Mouse (Mus musculus): Measurements from ENCODE around the gene Dpp9. TPM values are rescaled to one million over a fixed set of nuclear protein-coding genes. Genes with fewer than 3 reads are reported as not detected.
A peak's percentile ranks its signal among the peaks of the same experiment; 100 is the strongest.

The Dpp9 gene
- total RNA-seq, 2 experiments from 2014 or later: 49.4 to 52.4 TPM

DNA sequence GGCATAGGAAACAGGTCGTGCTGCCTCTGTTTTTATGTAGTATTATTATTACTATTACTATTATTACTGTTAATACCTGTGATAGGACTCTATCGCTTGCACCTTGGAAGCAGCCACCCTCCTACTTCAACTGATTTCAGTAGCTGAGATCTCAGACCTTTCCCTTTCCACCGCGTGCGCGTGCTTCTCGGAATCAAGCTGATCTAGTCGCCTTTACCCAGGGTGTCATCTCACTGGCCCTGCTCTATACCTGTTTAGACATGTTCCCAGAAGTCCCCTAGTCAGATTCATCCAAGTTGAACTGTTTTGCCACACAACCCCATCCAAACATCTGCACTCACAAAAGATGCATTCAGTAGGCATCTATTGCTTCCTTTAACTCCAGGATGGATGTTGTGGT is 14.7 kb upstream of the Dpp9 start:
- DNase-seq (ENCODE audit: low spot score in 2 of 2): no peak

DNA sequence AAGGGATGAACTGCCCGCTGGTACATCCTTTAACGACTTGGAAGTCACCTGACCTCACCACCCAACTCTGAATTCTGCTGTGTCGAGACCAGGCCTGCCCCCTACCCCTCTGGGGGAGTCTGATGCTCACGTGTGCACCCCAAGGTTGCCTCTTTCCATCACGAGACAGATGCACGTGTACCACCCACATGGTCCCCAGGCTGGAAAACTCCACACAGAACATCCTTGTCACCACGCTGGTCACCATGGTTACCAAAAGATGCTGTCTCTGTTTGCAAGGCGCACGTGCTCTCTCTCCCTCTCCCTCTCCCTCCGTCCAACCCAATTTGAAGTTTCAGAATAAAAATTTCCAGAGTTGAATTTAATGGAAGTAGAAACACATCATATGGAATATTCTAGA is 11.2 kb upstream of the Dpp9 start:
- DNase-seq (ENCODE audit: low spot score in 2 of 2): peak; percentile 59 to 86

DNA sequence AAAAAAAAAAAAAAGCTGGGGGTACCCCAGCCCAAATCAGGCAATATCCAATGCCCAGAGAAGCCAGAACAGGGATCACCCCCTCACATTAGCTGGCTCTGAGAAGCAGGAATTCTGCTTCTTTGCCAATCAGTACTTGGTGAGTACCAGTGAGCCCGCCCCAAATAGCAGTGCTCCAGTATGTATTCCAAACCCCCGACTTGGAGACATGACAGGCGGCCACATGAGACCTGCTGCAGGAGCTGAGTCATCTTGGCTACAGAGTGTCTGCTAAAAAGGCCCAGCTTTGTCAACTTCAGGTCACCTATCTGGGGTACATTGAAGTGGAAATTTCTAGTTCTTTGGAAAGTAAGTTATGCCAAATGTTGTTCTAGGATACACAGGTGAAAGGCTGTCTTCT is 7.9 kb upstream of the Dpp9 start:
- no peak for DNase-seq (ENCODE audit: low spot score in 2 of 2)

DNA sequence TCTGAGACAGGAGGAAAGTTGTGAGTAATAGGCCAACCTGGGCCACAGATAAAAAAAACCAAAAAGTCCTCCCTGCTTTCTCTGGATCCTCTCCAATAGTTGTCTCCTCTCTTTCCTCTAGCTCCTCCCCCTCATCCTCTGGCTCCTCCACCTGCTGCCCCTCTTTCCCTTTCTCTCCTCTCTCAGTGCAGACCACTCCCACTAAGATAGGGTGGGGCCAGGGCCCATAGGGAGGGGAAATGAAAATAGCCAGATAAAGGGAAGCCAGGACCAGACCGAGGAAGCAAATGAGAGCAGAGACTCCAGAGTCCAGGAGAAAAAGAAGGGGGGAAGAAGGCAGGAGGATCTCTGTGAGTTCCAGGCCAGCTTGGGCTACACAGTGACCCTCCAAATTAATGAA is 6.2 kb upstream of the Dpp9 start:
- no peak for DNase-seq (ENCODE audit: low spot score in 2 of 2)

- DNase-seq (ENCODE audit: low spot score in 2 of 2): no peak
These were observed 1.1 kb upstream of the Dpp9 start for GRCm38 (mm10) chr17:56219805-56220204.

- no peak for DNase-seq (ENCODE audit: low spot score in 2 of 2)
These were observed 546 bp upstream of the Dpp9 start for GRCm38 (mm10) chr17:56219251-56219650.

- DNase-seq (ENCODE audit: low spot score in 2 of 2): no peak
These were observed 1.0 kb downstream of the Dpp9 start for GRCm38 (mm10) chr17:56217670-56218069.

- no peak for DNase-seq (ENCODE audit: low spot score in 2 of 2)
These were observed 4.5 kb downstream of the Dpp9 start for GRCm38 (mm10) chr17:56214229-56214628.

GRCm38 (mm10) chr17:56212676-56213075 is 6.0 kb downstream of the Dpp9 start:
- no peak for DNase-seq (ENCODE audit: low spot score in 2 of 2)

- no peak for DNase-seq (ENCODE audit: low spot score in 2 of 2)
These were observed 7.6 kb downstream of the Dpp9 start for GRCm38 (mm10) chr17:56211090-56211489.

GRCm38 (mm10) chr17:56208821-56209220 is 9.9 kb downstream of the Dpp9 start:
- no peak for DNase-seq (ENCODE audit: low spot score in 2 of 2)

DNA sequence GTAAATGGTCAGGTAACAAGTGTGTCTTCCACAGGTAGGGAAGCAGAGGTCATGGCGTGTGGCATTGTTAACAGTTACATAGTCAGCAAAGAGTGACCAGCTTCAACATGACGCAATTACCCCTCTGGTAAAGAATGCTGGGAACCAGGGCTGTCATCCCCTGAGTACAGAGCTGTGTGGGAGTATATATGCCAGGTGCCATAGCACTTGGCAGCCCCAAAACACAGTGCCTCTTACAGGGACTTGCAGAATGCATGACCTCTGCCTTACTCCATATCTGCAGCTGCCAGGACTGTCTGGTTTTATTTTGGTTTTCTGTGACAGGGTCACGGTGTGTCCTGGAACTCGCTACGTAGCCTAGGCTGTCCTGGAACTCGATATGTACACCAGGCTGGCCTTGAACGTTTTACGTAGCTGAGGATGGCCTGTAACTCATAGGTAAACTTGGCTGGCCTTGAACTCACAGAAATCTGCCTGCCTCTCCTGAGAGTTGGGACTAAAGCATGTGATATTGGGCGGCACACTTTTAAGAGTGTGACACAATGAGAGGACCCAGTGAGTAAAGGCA is 10.7 kb downstream of the Dpp9 start:
- no peak for DNase-seq (ENCODE audit: low spot score in 2 of 2)

- no peak for DNase-seq (ENCODE audit: low spot score in 2 of 2)
These were observed 11.6 kb downstream of the Dpp9 start for GRCm38 (mm10) chr17:56206986-56207674.

GRCm38 (mm10) chr17:56206276-56206884 is 12.3 kb downstream of the Dpp9 start:
- DNase-seq (ENCODE audit: low spot score in 2 of 2): no peak

DNA sequence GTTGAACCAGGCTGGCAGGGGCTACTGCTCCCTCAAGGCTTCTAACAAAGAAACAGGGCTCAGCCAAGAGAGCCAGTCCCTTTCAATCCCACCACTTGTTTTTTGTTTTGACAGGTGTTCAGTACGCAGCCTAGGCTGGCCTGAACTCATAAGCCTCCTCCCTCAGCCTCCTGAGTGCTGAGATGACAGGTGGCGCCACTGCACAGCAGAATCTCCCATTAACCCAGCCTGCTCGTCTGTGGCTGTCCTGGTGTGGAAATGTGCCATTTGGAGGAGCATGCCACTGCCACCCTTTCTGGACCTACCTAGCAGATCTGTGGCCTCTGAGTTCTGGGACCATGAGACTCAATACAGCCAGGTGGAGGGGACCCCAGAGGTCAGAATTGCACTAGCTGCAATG is 15.0 kb downstream of the Dpp9 start:
- DNase-seq (ENCODE audit: low spot score in 2 of 2): no peak

DNA sequence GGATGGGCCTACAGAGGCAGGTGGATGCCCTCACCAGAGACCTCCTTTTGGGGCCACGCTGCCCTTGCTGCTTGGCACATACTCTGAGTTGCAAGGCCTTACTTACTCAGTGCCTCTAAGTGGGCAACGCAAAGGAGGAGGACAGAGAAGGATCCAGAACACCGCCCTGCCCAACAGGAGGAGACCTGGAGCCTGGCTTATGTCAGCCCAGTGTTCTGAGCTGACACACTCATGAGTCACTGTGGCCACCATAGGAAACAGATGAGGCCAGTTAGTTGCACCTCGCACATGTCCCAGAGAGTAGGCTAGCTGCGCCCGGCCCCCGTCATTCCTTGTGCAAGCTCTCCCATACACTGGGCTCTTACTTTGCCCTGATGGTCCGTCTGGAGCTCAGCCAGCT is 16.2 kb downstream of the Dpp9 start:
- no peak for DNase-seq (ENCODE audit: low spot score in 2 of 2)

DNA sequence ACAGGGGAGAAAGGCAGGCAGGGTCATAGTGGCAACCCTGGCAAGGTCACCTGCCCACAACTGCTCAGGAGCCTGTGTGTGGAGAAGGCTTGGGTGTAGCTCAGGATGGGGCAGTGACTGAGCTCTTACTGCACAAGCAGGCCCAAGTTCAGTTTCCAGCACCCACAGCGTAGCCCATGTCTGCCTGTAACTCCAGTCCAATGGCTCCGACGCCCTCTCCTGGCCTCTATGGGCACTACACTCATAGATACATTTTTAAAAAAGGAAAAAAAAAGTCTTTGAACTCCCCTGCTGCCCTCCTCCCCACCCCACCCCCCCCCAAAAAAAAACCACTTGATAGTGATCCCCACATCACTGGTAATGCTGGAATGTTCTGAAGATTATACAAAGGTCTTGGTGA is 17.1 kb downstream of the Dpp9 start:
- DNase-seq (ENCODE audit: low spot score in 2 of 2): no peak

DNA sequence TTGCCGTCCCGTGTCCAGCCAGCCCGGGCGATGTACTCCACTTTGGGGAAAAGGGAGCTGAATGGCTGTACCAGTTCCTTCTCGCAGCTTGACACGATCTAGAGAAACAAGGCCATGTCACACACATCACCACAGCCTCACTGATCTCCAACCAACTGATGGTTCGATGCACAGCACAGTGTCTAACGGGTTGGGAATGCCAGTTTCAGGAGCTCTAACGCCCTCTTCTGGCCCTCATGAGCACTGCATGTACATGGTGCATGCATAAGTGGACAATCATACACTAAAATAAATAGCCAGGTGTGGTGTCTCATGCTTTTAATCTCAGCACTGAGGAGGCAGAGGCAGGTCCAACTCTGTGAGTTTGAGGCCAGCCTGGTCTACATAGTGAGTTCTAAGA is 18.1 kb downstream of the Dpp9 start:
- no peak for DNase-seq (ENCODE audit: low spot score in 2 of 2)

DNA sequence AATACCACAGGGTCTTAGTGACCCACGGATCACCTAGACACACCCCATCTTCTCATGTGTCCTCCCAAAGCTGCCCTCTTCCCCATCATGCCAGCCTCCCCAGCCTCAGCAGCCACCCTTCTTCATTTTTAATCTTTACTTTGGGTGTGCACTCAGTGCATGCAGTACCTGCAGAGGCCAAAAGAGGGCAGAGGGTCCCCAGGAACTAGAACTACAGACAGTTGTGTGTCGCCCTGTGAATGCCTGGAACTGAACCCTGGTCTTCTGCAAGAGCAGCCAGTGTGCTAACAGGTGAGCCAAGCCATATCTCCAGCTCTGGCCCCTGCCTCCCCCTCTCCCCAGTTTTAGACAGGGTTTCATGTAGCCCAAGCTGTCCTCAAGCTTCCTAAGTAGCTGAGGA is 21.8 kb downstream of the Dpp9 start:
- DNase-seq (ENCODE audit: low spot score in 2 of 2): no peak

DNA sequence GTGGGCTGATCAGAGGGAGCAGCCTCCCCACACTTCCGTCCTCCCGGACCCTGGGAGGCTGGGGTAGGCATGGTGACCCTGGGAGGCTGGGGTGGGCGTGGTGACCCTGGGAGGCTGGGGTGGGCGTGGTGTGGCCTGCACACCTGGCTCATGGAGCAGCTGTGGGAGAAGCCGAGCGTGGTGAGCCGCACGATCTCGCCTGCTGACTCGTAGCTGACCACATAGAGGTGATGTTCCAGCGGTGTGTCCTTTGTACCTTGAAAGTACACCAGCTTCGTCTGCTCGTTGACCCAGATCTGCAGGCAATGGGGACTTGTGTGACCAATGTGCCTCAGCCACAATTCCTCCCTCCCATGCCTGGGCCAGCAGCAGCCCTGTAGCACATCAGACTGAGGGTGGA is 23.9 kb downstream of the Dpp9 start:
- no peak for DNase-seq (ENCODE audit: low spot score in 2 of 2)

DNA sequence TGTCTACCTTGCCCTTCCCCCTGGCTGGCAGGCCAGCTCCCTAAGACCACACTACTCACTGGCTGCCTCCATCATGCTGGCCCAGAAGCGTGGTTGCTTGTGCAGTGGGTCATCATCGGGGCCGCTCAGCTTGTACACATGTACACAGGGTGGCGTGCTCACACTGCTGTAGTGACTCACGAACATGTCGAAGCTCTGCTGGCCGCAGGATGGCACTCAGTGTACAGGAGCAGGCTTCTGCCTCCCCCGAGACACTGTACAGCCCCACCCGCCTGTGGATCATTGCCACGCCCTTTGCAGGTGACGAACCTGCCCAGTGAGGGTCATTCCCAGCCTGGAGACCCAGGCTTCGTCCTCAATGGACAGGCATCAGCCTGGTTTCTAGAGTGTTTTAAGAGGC is 24.3 kb downstream of the Dpp9 start:
- DNase-seq (ENCODE audit: low spot score in 2 of 2): no peak

- no peak for DNase-seq (ENCODE audit: low spot score in 2 of 2)
These were observed 27.4 kb downstream of the Dpp9 start for GRCm38 (mm10) chr17:56191266-56191665.
